Mouse (Mus musculus) heart, adult 8-10 months (tissue): ENCODE results near the gene Ucp2. TPM values are rescaled to one million over a fixed set of nuclear protein-coding genes. Genes with fewer than 3 reads are reported as not detected.
A peak's percentile ranks its signal among the peaks of the same experiment; 100 is the strongest.
"Not testable (repeated sequence)": the region's sequence is repeated elsewhere in the genome, so short reads cannot be mapped to it uniquely, and the experiment has no call there.

Experiments
- DNase-seq: peaks from one replicate; pipeline ENCODE4 v3.0.0; 2022; ENCODE audit warnings: low spot score
- total RNA-seq, 4 experiments: library from RNA; stranded (reverse); gene quantifications; 2 replicates each; pipeline ENCODE4 v1.2.4; 2022

The Ucp2 gene
- total RNA-seq, 4 experiments from 2014 or later, result 165 to 276 (median 226) TPM

DNA sequence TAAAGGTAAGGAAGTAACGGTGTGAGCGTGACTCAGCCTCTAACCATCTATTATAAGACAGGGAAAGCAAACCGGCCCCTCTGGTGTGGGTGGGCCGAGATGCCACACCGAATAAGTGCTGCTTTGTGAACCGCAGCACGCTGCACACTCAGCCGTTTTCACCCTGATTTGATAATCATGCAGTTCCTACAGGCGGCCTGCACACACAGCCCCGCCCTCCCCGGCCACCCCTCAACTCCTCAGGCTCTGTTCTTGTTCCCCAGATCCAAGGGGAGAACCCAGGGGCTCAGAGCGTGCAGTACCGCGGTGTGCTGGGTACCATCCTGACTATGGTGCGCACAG is 13.3 kb upstream of the Ucp2 start:
- no peak for DNase-seq

DNA sequence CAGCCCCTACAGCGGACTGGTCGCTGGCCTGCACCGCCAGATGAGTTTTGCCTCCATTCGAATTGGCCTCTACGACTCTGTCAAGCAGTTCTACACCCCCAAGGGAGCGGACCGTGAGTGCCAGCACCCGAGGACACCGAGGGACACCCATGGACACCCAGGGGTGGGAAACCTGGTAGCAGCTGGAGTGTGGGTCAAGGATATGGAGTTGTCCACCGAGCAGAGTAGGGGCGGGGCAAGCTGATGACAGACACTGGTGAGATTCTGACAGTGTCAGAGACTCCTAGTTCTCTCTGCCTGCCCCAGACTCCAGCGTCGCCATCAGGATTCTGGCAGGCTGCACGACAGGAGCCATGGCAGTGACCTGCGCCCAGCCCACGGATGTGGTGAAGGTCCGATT is 13.0 kb upstream of the Ucp2 start:
- DNase-seq, result no peak

DNA sequence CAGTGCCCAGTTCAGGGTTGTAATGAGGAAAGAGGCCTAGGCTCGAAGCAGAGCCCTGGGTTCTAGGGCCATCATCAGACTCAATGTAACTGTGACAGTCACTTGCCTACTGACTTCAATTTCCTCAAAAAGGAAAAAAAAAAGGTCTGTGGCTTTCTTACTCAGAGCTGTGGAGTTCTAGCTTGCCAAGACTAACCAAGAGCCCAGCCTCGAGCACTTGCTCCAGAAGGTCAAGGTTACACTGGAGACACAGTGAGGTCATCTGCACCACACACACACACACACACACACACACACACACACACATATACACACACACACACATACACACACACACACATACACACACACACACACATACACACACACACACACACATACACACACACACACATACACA is 11.1 kb upstream of the Ucp2 start:
- not testable (repeated sequence) for DNase-seq

DNA sequence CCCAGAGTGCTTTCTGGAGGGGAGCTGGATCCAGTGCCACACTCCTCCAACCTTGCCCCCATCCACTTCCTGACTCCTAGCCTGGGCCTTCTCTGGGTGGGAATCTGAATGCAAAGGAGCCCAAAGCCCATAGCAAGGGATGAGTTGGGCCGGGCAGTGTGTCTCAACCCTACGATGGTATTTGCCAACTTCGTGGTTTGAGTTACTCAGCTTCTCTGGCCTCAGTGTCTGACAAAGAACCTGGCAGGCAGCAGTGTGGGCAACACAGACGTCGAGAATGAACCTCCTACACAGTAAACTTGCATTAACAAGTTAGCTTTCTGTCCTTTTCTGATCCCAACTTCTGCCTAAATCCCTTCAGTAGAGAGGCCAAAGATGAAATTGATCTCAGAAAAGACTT is 8.6 kb upstream of the Ucp2 start:
- DNase-seq, result no peak

DNA sequence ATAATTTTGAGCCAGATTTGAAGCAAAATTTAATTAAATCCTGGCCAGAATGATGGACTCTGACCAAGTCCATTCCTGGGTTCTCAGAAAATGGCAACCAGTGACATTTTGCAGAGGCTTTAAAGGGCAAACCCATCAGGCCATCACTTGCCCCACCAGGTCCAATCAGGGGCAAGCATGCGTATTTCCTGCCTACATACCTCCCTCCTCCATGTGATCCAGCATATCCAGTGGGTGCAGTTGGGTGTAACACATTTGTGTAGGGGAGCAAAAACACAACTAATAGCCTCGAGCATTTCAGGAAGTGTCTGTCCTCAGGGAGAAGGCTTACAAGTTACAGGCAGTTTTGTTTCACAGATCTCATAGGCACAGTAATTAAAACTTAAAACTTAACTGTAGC is 5.8 kb upstream of the Ucp2 start:
- DNase-seq, result no peak

DNA sequence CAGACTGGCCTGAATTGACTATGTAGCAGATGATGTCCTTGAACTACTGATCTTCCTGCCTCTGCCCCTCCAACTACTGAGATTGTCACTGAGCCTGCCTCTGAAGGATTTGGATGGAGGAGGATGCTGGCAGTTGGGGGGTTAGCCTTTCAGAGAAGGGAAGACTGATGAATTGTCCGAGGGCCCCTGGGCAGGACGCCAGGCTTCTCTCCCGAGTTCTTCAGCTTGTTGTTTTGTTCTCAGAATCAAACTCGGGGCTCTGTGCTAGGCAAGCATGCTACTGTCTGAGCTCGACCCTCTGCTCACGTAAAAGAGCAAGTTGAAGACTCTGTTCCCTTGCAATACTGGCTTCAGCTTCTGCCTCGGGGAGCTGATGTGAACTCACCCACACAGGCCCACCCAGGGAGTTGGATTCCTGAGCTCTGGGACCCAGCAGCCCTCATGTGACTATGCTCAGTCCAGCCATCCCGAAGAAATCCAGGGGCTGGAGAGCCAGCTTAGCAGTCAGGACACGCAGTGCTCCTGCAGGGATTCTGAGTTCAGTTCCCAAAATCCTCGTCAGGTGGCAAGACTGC is 4.6 kb upstream of the Ucp2 start:
- DNase-seq, result no peak

DNA sequence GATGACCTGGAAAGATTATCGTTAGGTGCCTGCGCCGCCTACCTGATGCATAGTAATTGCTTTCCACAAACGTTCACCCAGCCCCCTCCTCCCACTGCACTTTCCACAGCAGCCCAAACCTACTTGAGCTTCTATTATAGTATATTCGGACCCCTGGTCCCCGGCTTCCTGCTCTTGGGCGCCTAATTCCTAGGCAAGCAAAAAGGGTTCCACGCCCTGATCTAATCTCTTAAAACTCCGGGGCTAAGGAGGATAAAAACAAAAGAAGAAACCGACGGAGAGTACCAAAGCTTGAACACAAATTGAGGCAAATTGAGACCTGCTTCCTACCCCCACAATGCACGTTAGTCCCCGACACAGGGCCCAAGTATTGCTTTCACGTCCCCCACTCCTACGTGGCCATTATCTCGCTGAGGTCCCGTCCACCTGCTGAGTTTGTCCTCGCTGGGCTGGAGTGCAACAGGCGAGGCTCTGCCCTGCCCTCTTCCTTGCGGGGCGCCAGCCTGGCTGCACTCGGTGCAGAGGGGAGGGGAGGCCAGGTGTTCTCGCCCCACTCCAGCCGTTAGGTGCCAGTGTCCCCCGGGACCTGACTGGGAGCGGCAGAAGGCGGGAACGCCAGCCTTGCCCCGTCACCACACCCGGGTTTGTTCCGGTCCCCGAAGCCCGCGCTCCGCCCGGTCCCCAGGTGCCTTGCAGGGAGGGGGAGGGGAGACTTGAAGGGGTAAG is 583 bp upstream of the Ucp2 start:
- no peak for DNase-seq

DNA sequence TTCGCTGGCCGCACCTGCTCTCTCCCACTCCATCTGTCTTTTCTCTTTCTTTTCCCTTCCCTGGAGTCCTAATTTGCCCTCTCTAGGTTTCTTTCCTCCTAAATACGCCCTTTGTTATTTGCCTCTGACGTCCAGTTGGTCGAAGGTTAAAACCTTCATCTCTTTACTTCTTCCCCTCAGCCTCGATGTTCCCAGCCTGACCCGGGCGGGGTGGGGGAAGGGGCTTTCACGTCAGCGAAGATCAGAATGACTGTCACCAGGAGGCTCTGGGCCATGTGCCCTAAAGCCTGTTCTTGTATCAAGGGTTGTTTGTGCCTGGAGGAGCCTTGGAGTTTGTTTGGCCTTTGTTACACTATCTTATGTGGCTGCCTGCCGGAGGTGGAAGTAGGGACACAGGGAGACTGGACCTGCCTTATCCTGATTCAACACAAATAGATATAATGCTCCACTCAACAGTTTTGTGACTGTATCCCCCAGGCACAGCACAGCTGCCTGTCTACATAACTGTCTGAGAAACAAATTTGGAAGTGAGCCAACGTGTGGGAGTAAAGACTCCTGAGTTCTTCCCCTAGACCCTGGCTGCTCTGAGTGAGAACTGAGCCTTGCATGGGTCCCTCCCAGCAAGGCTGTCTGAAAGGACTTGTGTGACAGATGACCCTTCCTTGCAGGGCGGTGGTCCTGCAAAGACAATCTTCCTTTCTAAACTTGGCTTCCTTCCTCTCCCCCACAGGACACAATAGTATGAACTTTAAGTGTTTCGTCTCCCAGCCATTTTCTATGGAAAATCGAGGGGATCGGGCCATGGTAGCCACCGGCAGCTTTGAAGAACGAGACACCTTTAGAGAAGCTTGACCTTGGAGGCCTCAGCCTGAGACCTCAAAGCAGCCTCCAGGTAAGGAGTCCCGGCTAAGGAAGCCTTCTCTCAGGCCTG is 612 bp downstream of the Ucp2 start:
- DNase-seq, result peak; percentile 56

DNA sequence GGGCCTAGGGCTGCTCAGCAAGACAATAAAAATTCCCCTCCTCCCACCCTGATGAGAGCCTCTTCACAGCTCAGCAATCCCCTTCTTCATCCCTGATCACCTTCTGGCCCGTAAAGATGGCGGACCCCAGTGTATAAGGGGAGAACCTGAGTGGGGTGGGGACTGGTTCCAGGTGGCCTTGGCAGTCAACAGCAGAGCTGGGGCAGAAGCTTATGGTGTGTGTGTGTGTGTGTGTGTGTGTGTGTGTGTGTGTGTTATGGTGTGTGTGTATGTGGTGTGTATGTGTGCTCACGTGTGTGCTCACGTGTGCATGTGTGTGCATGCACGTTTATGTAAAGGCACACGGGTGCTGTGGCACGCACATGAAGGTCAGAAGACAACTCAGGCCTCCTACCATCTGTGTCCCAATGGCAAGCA is 1.3 kb downstream of the Ucp2 start:
- DNase-seq, result no peak

DNA sequence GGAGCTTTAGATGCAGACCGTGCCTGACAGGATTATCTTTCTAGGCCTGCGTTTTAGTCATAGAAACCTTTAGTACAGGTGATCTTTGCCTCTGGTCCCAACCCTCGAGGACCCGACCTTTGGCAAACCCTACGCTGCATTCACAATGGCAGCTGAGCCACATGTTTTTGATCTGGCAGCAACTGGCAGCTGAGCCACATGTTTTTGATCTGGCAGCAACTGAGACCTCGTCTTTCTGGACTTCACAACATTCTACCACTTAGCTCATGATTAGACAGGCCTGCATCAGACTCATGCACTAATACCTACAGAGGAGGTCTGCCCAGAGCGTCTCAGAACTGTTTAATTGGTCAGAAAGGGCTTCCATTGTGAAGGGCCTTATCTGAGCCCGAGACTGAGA is 1.9 kb downstream of the Ucp2 start:
- no peak for DNase-seq

DNA sequence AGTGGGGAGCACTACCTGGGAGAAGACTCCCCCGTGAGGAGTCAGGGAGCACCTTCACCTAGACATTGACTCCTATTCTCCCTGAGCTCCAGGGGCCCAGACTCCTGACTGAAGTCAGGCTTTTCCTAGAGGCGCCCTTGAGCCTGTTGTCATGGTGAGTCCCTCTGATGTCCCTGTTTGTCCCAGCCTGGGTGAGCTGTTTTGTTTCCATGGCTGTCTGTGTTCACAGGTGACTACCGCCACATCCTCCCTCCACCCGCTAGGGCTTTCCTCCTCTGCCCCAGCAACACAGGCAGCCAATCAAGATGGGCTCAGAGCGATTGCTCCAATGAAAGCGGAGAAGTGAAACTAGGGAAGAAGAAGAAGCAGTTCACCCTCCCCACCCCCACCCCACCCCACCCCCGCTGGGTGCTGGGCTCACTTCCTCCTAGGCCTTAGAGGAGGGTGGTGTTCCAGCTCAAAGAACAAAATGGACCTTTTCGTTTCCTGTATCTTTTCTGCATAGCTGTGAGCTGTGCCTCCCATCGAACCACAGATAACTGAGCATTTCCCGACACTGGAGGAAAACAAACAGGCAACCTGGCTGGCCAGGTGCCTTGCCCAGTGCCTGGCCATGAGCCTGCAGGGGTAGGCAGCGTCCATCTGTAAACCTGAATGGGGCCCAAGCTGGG is 2.6 kb downstream of the Ucp2 start:
- DNase-seq, result peak; percentile 83

DNA sequence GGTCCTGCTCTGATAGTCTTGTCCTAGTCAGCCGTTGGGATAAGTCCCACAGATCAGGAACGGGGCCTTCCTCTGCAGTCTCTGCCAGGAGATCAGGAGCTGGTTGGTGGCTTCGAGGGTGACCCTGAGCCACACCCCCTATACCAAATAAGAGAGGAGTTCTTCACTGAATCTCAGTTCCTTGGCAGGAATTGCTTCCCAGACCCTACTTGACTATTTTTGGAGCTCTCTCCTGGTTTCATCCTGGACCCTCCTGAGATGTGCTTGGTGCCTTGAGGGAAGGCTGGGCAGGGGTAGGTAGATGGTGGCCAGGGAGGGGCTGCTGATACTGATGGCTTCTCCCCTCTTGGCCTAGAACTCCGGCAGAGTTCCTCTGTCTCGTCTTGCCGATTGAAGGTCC is 3.2 kb downstream of the Ucp2 start:
- DNase-seq, result no peak

DNA sequence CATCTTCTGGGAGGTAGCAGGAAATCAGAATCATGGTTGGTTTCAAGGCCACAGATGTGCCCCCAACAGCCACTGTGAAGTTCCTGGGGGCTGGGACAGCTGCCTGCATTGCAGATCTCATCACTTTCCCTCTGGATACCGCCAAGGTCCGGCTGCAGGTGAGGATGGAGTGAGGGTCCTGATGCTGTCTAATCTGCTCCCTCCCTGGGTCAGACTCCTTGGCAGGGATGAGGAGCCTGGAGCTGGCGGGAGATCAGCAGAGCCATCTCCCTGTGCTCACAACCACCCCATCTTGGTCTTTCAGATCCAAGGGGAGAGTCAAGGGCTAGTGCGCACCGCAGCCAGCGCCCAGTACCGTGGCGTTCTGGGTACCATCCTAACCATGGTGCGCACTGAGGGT is 3.7 kb downstream of the Ucp2 start:
- DNase-seq, result no peak

DNA sequence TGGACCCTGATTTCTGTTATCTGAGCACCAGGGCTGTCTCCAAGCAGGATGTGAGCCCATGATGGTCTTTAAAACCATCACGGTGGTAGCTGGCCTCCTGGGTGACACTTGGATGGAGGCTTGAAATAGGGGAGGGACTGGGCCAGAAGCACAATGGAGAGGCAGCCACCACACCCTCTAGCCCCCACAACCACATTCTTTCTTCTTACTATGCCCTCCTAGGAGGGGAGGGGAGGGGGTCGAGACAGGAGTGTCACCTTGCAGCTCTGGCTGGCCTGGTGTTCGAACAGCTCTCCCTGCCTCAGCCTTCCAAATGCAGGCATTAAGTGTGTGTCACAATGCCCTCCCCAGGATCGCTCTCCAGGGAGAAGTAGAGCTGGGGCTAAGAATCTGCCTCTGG is 4.3 kb downstream of the Ucp2 start:
- no peak for DNase-seq

DNA sequence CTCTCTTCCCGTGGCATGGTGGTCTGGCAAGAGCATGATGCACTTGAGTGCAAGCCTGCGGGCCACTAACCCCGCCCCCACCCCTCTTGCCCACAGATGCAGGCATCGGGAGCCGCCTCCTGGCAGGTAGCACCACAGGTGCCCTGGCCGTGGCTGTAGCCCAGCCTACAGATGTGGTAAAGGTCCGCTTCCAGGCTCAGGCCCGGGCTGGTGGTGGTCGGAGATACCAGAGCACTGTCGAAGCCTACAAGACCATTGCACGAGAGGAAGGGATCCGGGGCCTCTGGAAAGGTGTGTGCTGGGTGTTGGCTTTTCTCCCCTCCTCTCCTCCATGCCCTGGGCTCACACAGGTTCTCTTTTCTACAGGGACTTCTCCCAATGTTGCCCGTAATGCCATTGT is 4.8 kb downstream of the Ucp2 start:
- DNase-seq, result no peak

DNA sequence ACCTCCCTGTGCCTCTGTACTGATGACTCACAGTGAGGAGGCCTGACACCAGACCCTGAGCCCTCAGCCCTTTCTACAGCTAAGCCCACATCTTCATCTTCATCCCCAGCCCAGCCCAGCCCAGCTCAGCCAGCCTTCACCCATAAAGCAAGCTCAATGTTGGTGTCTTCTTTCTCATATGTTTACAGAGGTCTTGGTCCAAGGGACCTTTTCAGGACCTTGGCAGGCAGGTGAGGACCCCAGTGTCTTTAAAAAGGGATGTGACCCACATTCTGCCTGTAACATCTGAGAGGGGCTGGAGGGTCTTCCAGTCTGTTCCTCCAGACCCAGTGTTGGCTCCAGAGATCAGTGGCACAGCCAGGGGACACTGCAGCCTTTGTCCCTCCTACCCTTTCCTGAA is 6.3 kb downstream of the Ucp2 start:
- no peak for DNase-seq

DNA sequence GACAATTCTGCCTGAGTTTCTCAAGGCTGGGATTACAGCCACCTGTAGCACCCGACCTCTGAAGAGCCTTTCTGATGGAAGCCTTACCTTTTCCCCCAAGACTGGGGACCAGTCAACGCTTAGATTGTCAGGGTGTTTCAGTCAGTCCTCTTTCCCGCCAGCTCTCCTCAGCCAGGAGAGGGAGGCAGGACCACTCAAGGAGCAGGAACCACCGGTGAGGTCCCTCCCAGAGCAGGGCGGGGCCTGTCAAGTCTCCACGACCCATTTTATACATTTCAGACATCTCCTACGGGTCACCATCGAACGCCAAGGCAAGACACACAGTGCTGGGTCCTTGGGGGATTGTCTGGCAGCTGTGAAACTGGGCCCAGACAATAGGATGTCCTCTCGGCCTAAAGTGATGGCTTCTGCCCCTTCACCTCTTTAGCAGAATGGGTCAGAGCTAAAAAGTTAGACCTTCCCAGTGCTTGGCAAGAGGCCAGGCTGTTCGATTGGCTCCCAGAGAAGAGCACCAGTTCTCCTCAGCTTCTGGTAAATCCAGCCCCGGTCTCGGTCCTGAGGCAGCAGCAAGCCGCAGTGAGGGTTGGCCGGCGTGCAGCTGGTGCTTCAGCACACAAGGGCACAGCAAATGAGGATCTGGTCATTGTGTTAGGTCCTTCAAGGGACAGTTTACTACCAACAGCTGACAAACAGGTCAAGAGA is 7.3 kb downstream of the Ucp2 start:
- peak; percentile 27 for DNase-seq

DNA sequence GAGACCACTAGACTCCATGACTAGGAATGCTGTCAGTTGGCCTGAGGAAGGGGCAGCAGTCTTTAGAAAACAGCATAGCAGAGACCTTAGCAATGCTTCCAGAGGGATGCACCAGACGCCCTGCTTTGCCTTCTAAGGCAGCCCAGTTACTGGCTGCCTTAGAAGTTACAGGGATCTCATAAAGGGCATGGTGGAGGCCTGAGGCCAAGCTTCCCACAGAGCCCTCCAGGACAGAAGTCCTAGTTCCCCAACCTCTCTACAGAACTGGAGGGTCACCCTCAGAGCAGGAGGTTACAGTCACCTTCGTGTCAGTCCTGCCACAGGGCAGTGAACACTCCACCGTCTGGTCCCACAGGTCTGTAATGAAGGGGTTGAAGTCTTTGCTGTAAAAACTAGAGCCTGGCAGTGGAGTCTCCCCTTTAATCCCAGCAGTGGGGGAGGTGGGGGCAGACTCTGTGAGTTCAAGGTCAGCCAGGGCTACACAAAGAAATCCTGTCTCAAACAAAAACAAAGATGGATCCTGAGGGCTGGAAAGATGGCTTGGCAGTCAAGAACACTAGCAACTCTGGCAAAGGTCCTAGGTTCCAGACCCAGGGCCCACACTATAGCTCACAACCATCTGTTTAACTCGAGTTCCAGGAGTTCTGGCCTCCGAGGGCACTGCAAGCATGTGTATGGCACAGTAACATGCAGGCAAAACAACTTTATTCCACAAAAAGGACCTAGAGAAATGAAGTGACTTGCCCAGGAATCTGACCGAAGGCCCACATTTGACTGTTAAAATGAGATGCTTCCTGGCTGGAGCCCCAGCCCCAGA is 8.1 kb downstream of the Ucp2 start:
- no peak for DNase-seq

DNA sequence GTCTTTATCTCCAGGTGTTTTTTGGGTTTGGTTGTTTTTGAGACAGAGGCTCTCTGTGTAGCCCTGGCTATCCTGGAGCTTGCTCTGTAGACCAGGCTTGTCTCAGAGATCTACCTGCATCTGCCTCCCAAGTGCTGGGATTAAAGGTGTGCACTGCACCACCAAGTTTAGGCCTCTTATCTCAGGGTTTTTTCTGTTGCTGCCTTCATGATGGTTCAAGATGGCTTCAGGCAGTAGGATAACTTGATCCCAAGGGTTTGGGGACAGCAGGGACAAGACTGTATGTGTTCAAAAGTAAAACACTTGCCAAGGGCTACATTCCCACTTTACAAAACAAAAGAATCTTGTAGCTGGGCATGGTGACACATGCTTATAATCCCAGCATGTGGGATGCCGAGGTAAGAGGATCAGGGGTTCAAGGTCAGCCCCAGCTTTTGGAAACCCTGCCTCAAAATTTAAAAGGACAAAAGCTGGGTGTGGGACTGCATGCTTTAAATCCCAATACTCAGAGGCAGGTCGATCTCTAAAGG is 8.8 kb downstream of the Ucp2 start:
- no peak for DNase-seq

DNA sequence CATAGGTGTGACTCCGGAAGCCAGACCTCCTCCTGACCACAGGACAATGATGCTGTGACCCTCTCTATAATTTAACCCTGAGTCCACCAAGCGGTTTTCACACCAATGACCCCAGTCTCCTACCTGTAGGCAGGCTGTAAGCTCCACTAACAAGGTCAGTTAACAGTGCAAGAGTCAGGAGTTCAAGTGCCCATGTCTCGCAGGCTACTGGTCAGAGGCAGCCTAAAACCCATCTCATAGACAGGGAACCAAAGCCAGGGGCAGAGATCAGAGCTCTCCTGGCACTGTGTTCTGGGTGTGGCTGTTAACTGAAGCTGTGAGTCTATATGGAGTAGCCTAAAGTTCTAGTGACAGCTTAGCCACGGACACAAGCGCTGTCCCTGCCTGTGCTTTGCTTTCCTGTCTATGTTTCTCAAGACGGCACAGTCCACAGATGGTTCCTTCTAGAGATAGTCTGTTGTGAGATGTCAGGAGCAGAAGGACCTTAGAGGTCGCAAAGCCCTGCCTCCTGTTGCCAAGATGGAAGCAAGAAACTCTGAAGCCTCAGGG is 9.3 kb downstream of the Ucp2 start:
- DNase-seq, result no peak
